Mouse (Mus musculus) kidney, adult 2 months (tissue): ENCODE measurements around the gene Serpine1. TPM values are rescaled to one million over a fixed set of nuclear protein-coding genes. Genes with fewer than 3 reads are reported as not detected.

Source experiments
- DNase-seq: peaks from one replicate; pipeline ENCODE4 v3.0.0; 2021
- H3K27ac ChIP-seq: fragments of 200-500 bp; 2 replicates; pipeline ENCODE4 v1.5.1; 2012; ENCODE audit warnings: low read depth, low read length, control low read depth, inconsistent platforms; ENCODE audit not compliant: insufficient read depth
- H3K27me3 ChIP-seq: fragments of 200-500 bp; replicated peaks from 2 replicates; pipeline ENCODE4 v1.6.1; 2012; ENCODE audit warnings: mild to moderate bottlenecking, moderate library complexity, low read length, inconsistent platforms; ENCODE audit not compliant: control insufficient read depth, insufficient read depth
- H3K36me3 ChIP-seq: fragments of 200-500 bp; 2 replicates; pipeline ENCODE4 v1.6.1; 2012; ENCODE audit warnings: mild to moderate bottlenecking, moderate library complexity, low read length, inconsistent platforms; ENCODE audit not compliant: control insufficient read depth, insufficient read depth
- H3K4me1 ChIP-seq: fragments of 200-500 bp; 2 replicates; pipeline ENCODE4 v1.6.1; 2011; ENCODE audit warnings: low read length; ENCODE audit not compliant: control insufficient read depth, insufficient read depth
- H3K4me3 ChIP-seq: fragments of 200-500 bp; 2 replicates; pipeline ENCODE4 v1.5.1; 2011; ENCODE audit warnings: mild to moderate bottlenecking, low read depth, low read length, control low read depth; ENCODE audit not compliant: insufficient read depth
- CTCF ChIP-seq: fragments of 200-500 bp; conservative IDR thresholded peaks from 2 replicates; pipeline ENCODE4 v1.5.1; 2011; ENCODE audit warnings: low read depth, mild to moderate bottlenecking, control low read depth, low read length, moderate library complexity, mixed read lengths; ENCODE audit not compliant: insufficient read depth, insufficient read length
- POLR2A ChIP-seq: fragments of 200-500 bp; IDR thresholded peaks from one replicate; pipeline ENCODE4 v1.6.1; 2011; ENCODE audit warnings: low read depth, low read length, control low read depth
- WGBS: fragments of 180-500 bp; shearing (Covaris S2); methylation state at CpG from one replicate; pipeline ENCODE4 v1.1.7; 2018; 5-methylcytosine and 5-hydroxymethylcytosine counted together
- polyA plus RNA-seq: library from polyadenylated mRNA; depleted of rRNA; stranded (reverse); fragments of >200 nt; gene quantifications from 2 replicates; pipeline ENCODE4 v1.2.3, GENCODE M21; 2012

Gene Serpine1
- polyA plus RNA-seq, 1 experiment = 1.1 TPM

DNA sequence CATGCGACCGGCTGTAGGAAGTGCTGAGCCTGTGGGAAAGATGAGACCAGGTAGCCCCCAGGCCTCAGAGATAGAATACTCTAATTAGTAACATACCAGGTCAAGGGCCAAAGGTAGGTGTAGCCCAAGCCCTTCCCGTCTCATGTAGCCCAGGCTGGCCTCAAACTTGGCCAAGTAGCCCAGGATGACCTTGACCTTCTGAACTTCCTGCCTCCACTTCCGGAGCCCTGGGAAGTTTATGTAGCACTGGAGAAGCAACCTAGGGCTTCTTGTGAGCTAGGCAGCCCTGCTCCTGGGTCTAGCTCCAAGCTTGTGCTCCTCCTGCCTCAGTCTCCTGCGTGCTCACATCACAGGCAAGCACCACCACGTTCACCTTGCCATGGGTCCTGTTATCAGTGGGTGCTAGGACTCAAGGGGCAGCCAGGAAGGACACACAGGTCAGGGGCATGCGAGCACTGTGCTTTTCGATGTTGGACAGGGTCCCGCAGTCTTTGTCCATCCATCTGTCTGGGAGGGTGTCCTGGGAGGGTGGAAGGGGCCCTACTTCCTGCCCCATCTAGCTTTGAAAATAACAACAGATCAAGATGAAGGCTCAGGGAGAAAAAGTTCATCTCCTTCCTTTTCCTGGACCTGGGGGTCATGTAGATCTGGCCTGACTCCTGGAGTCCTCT, 43.0 kb upstream of the Serpine1 start:
- no peak for DNase-seq
- no peaks in the 10 kb centered on the region; the same call in 1 of the 2 replicates for H3K36me3 ChIP-seq
- H3K4me3 ChIP-seq = peak overlapping the region; percentile 54
- H3K27ac ChIP-seq = peak overlapping the region; percentile 39
- peaks cover 9% of the 10 kb centered on the region for H3K4me1 ChIP-seq
- 66% methylated on average over 9 of the region's 9 CpGs for WGBS
- no peaks in the 10 kb centered on the region for H3K27me3 ChIP-seq
- TF ChIP-seq POLR2A (no peak), CTCF (no peak)

DNA sequence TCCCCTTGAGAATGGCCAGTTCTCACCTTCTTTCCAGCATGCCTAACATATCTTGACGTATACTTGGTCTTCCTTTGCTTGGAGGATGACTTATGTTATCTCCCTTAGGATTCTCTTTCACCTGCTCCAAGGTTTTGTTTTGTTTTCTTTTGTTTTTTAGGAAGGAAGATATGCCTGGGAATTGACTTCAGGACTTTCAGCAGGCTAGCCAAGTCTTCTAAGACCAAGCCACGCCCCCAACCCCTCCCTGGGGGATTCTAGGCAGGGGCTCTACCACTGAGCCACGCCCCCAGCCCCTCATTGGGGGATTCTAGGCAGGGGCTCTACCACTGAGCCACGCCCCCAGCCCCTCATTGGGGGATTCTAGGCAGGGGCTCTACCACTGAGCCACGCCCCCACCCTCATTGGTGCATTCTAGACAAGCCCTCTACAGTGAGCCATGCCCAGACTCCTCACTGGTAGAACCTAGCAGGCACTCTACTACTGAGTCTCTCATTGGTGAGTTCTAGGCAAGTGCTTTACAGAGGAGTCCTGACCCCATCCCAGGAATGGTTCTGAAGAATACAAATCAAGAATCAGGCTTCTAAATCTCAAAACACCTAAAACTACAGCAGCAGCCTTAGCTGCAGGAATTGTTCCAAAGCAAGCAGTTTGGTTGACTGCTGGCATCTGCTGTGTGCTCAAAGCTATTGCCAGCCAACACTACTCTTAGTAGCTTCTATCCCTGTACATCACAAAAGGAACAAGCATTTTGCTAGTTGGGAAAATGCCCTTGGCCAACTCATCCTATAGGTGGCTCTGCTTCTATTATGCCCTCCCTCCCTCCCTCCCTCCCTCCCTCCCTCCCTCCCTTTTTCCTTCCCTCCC, 39.7 kb upstream of the Serpine1 start:
- DNase-seq = no peak
- Histone ChIP-seq H3K27ac (no peak overlapping the region), H3K27me3 (no peaks in the 10 kb centered on the region), H3K36me3 (no peaks in the 10 kb centered on the region; the same call in 1 of the 2 replicates), H3K4me1 (peaks cover 9% of the 10 kb centered on the region), H3K4me3 (no peak overlapping the region)
- TF ChIP-seq CTCF (no peak), POLR2A (no peak)
- 87% methylated on average over 5 of the region's 5 CpGs for WGBS

DNA sequence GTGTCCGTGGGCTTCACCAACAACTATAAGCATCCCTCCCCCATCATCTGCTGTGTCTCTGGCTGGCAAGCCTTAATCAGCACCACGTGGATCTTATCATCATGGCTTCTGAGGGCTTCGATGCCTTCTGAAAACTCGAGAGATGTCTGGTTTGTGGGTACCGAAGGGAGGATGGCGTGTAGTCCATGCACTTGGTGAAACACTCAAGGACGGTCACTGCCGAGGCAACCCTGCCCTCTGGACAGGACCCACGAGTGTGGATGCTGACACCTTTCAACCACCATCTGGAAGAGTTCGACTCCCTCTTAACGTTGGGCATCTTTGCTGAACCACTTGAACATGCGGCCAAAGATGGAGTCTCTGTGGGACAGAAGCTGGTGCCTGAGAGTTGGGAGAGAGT, 38.8 kb upstream of the Serpine1 start:
- WGBS = 92% methylated on average over 12 of the region's 12 CpGs
- Histone ChIP-seq H3K4me3 (no peak overlapping the region), H3K36me3 (no peaks in the 10 kb centered on the region; the same call in 1 of the 2 replicates), H3K27me3 (no peaks in the 10 kb centered on the region), H3K4me1 (peaks cover 5% of the 10 kb centered on the region), H3K27ac (no peak overlapping the region)
- TF ChIP-seq POLR2A (no peak), CTCF (no peak)
- DNase-seq = no peak

DNA sequence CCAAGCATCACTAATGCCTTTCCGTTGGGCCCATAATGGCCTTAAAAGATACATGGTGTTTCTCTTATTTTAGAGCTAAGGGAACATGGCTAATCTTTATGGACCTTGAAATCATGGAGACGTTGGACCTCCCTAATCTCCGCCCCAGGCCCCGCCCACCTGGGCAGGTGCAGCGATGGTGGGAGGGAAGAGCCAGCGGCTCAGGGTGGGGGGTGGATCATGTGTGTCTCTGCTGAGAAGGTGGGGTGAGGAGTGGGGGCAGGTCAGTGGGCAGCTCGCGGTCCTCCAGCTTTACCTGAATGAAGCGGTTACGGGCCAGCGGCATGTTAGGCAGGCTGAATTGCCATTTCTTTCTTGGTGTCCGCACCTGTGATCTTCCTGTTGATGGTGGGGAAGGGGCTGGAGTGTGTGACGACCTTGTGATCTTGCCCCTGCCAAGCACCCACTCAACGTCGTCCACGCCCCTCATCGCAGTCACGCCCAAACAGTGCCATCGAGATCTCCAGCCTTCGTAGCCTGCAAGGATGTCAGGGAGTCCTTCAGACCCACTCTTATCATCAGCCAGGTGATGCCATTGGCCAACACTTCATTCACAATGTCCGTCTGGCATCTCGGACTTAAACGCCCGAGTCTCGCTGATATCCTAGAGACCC, 38.0 kb upstream of the Serpine1 start:
- H3K4me1 ChIP-seq = peaks cover 2% of the 10 kb centered on the region
- no peaks in the 10 kb centered on the region; the same call in 1 of the 2 replicates for H3K36me3 ChIP-seq
- no peak overlapping the region for H3K4me3 ChIP-seq
- no peak overlapping the region for H3K27ac ChIP-seq
- TF ChIP-seq CTCF = no peak
- no peak for TF ChIP-seq POLR2A
- DNase-seq = peak; percentile 53
- WGBS = 63% methylated on average over 25 of the region's 25 CpGs
- H3K27me3 ChIP-seq = no peaks in the 10 kb centered on the region

DNA sequence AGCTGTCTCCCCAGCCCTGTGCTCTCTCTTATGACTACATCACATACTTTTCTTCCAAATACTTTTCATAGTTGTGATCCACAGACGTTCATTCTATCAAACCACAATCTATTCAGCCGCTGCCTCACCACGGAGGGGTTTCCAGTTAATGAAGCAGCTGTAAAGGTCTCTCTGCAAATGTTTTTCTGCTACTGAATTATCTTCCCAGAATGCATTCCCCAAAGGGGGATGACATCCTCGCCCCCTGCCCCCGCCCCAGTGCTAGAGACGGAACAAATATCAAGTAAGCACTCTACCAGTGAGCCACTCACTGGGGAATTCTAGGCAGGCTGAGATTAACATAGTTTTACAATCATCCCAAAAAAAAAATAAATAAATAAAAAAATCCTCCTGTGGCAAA, 36.0 kb upstream of the Serpine1 start:
- TF ChIP-seq POLR2A = no peak
- TF ChIP-seq CTCF = no peak
- no peak overlapping the region for H3K27ac ChIP-seq
- 61% methylated on average over 6 of the region's 6 CpGs for WGBS
- H3K4me1 ChIP-seq = no peaks in the 10 kb centered on the region; the same call in 1 of the 2 replicates
- no peaks in the 10 kb centered on the region for H3K27me3 ChIP-seq
- H3K36me3 ChIP-seq = no peaks in the 10 kb centered on the region; the same call in 1 of the 2 replicates
- no peak overlapping the region for H3K4me3 ChIP-seq
- no peak for DNase-seq

DNA sequence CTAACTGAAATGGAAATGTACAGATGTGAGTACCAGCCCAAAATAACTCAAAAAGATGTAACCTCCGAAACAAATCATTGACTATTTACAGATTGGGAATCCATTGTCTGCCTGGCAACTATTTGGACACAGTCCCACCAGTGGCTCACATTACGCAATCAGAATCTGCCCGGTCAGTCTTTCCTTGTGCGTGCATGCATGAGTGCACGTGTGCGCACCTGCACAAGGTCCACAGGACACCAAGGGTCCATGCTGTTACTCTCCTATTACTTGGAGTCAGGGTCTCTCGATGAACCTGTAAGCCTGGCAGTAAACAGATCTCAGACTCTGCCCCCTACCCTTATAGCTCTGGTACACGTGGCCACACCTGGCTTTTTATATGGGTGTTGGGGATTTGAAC, 35.6 kb upstream of the Serpine1 start:
- no peaks in the 10 kb centered on the region; the same call in 1 of the 2 replicates for H3K36me3 ChIP-seq
- 39% methylated on average over 8 of the region's 8 CpGs for WGBS
- no peak overlapping the region for H3K4me3 ChIP-seq
- no peaks in the 10 kb centered on the region for H3K27me3 ChIP-seq
- H3K4me1 ChIP-seq = no peaks in the 10 kb centered on the region; the same call in 1 of the 2 replicates
- no peak overlapping the region for H3K27ac ChIP-seq
- TF ChIP-seq CTCF (no peak), POLR2A (no peak)
- peak; percentile 87 for DNase-seq

DNA sequence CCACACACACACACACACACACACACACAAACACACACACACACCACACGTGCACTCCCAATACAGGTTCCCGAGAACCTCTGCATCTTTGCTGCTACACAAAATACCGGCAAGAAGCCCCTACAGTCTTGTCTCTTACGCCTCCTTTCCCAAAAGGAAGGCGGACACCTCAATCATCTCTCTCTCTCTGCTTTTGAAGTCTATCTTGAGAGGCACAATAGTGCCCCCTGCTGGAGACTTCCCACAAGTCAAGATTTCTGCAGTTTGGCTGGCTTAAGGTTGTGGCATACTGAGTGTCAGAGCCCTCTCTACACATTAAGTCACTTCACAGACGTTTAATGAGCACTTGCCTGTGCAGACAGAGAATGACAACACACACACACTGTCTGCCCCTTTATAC, 35.0 kb upstream of the Serpine1 start:
- Histone ChIP-seq H3K4me1 (no peaks in the 10 kb centered on the region; the same call in 1 of the 2 replicates), H3K27ac (no peak overlapping the region), H3K36me3 (no peaks in the 10 kb centered on the region), H3K27me3 (no peaks in the 10 kb centered on the region), H3K4me3 (no peak overlapping the region)
- TF ChIP-seq CTCF (peak; percentile 78), POLR2A (no peak)
- WGBS = 9% methylated on average over 6 of the region's 6 CpGs
- peak; percentile 87 for DNase-seq
